Mouse (Mus musculus): ENCODE results near the gene Nosip. TPM values are rescaled to one million over a fixed set of nuclear protein-coding genes. Genes with fewer than 3 reads are reported as not detected.
"Not testable (repeated sequence)": the region's sequence is repeated elsewhere in the genome, so short reads cannot be mapped to it uniquely, and the experiment has no call there.

The Nosip gene
- total RNA-seq, 1 experiment: 94.2 TPM

- H3K27ac ChIP-seq (ENCODE audit: insufficient read depth, low read depth, low read length, poor library complexity, severe bottlenecking): no peak overlapping the region
- DNase-seq (ENCODE audit: low read depth, low spot score): no peak
- peaks cover 4 to 29% of the 10 kb centered on the region in 2 experiments; a peak in 2 of 4 replicates for H3K4me1 ChIP-seq (ENCODE audit: control insufficient read depth in 2 of 2, insufficient read depth in 2 of 2, low read length in 2 of 2, poor library complexity in 1 of 2)
- H3K9ac ChIP-seq (ENCODE audit: insufficient read depth, low read depth, low read length, poor library complexity, severe bottlenecking): peak overlapping the region; percentile 13; the same call in 1 of the 2 replicates
- no peaks in the 10 kb centered on the region for H3K36me3 ChIP-seq (ENCODE audit: control insufficient read depth, insufficient read depth, low read length, poor library complexity, severe bottlenecking)
- TF ChIP-seq CHD2 (IDR thresholded peaks at IDR 0.05; ENCODE audit: low read depth, low read length) (no peak), MAFK (IDR thresholded peaks at IDR 0.05; ENCODE audit: insufficient read depth, low read depth, low read length) (no peak), ZNF384 (IDR thresholded peaks at IDR 0.05; ENCODE audit: low read depth, low read length) (no peak), HCFC1 (IDR thresholded peaks at IDR 0.05; ENCODE audit: borderline replicate concordance, insufficient read depth, low read length) (no peak), ZC3H11A (IDR thresholded peaks at IDR 0.05; ENCODE audit: borderline replicate concordance, low read depth, low read length) (no peak)
- H3K4me3 ChIP-seq (ENCODE audit: insufficient read depth in 1 of 2, low read depth in 1 of 2, low read length in 2 of 2, poor library complexity in 1 of 2, severe bottlenecking in 1 of 2): no peak overlapping the region
- no peaks in the 10 kb centered on the region for H3K9me3 ChIP-seq (ENCODE audit: control insufficient read depth, insufficient read depth, low read depth, low read length)
- in situ Hi-C loops (cut with MboI; ENCODE audit: low sequenced_read_pairs in 2 of 2, unreplicated experiment in 2 of 2): no loop called here
Measured at GRCm38 (mm10) chr7:45092828-45093515, 30.7 kb downstream of the Nosip start.

- H3K9ac ChIP-seq (ENCODE audit: insufficient read depth, low read depth, low read length, poor library complexity, severe bottlenecking): peak overlapping the region; percentile 13; the same call in 1 of the 2 replicates
- H3K4me1 ChIP-seq (ENCODE audit: control insufficient read depth in 2 of 2, insufficient read depth in 2 of 2, low read length in 2 of 2, poor library complexity in 1 of 2): peaks cover 4 to 27% of the 10 kb centered on the region in 2 experiments; a peak in 2 of 4 replicates
- no peak for DNase-seq (ENCODE audit: low read depth, low spot score)
- no peak overlapping the region; a peak in 1 of 4 replicates for H3K4me3 ChIP-seq (ENCODE audit: insufficient read depth in 1 of 2, low read depth in 1 of 2, low read length in 2 of 2, poor library complexity in 1 of 2, severe bottlenecking in 1 of 2)
- no peak overlapping the region for H3K27ac ChIP-seq (ENCODE audit: insufficient read depth, low read depth, low read length, poor library complexity, severe bottlenecking)
- no peaks in the 10 kb centered on the region for H3K36me3 ChIP-seq (ENCODE audit: control insufficient read depth, insufficient read depth, low read length, poor library complexity, severe bottlenecking)
- TF ChIP-seq CHD2 (IDR thresholded peaks at IDR 0.05; ENCODE audit: low read depth, low read length) (no peak), MAFK (IDR thresholded peaks at IDR 0.05; ENCODE audit: insufficient read depth, low read depth, low read length) (no peak), HCFC1 (IDR thresholded peaks at IDR 0.05; ENCODE audit: borderline replicate concordance, insufficient read depth, low read length) (no peak), ZNF384 (IDR thresholded peaks at IDR 0.05; ENCODE audit: low read depth, low read length) (no peak), ZC3H11A (IDR thresholded peaks at IDR 0.05; ENCODE audit: borderline replicate concordance, low read depth, low read length) (no peak)
- in situ Hi-C loops (cut with MboI; ENCODE audit: low sequenced_read_pairs in 2 of 2, unreplicated experiment in 2 of 2): no loop called here
- H3K9me3 ChIP-seq (ENCODE audit: control insufficient read depth, insufficient read depth, low read depth, low read length): no peaks in the 10 kb centered on the region
Measured at GRCm38 (mm10) chr7:45093516-45093905, 31.3 kb downstream of the Nosip start.

GRCm38 (mm10) chr7:45094121-45094520 is 31.9 kb downstream of the Nosip start:
- Histone ChIP-seq H3K4me1 (ENCODE audit: control insufficient read depth in 2 of 2, insufficient read depth in 2 of 2, low read length in 2 of 2, poor library complexity in 1 of 2) (peaks cover 4 to 29% of the 10 kb centered on the region in 2 experiments; a peak in 2 of 4 replicates), H3K4me3 (ENCODE audit: insufficient read depth in 1 of 2, low read depth in 1 of 2, low read length in 2 of 2, poor library complexity in 1 of 2, severe bottlenecking in 1 of 2) (no peak overlapping the region; a peak in 1 of 4 replicates), H3K27ac (ENCODE audit: insufficient read depth, low read depth, low read length, poor library complexity, severe bottlenecking) (no peak overlapping the region), H3K9ac (ENCODE audit: insufficient read depth, low read depth, low read length, poor library complexity, severe bottlenecking) (no peak overlapping the region), H3K9me3 (ENCODE audit: control insufficient read depth, insufficient read depth, low read depth, low read length) (no peaks in the 10 kb centered on the region), H3K36me3 (ENCODE audit: control insufficient read depth, insufficient read depth, low read length, poor library complexity, severe bottlenecking) (no peaks in the 10 kb centered on the region)
- TF ChIP-seq ZC3H11A (IDR thresholded peaks at IDR 0.05; ENCODE audit: borderline replicate concordance, low read depth, low read length) (no peak), ZNF384 (IDR thresholded peaks at IDR 0.05; ENCODE audit: low read depth, low read length) (no peak), MAFK (IDR thresholded peaks at IDR 0.05; ENCODE audit: insufficient read depth, low read depth, low read length) (no peak), HCFC1 (IDR thresholded peaks at IDR 0.05; ENCODE audit: borderline replicate concordance, insufficient read depth, low read length) (no peak), CHD2 (IDR thresholded peaks at IDR 0.05; ENCODE audit: low read depth, low read length) (no peak)
- no peak for DNase-seq (ENCODE audit: low read depth, low spot score)
- in situ Hi-C loops (cut with MboI; ENCODE audit: low sequenced_read_pairs in 2 of 2, unreplicated experiment in 2 of 2): no loop called here

- Histone ChIP-seq H3K27ac (ENCODE audit: insufficient read depth, low read depth, low read length, poor library complexity, severe bottlenecking) (no peak overlapping the region), H3K4me1 (ENCODE audit: control insufficient read depth in 2 of 2, insufficient read depth in 2 of 2, low read length in 2 of 2, poor library complexity in 1 of 2) (peaks cover 4 to 29% of the 10 kb centered on the region in 2 experiments; a peak in 2 of 4 replicates), H3K9ac (ENCODE audit: insufficient read depth, low read depth, low read length, poor library complexity, severe bottlenecking) (no peak overlapping the region), H3K9me3 (ENCODE audit: control insufficient read depth, insufficient read depth, low read depth, low read length) (no peaks in the 10 kb centered on the region), H3K36me3 (ENCODE audit: control insufficient read depth, insufficient read depth, low read length, poor library complexity, severe bottlenecking) (no peaks in the 10 kb centered on the region), H3K4me3 (ENCODE audit: insufficient read depth in 1 of 2, low read depth in 1 of 2, low read length in 2 of 2, poor library complexity in 1 of 2, severe bottlenecking in 1 of 2) (no peak overlapping the region)
- no peak for DNase-seq (ENCODE audit: low read depth, low spot score)
- TF ChIP-seq MAFK (IDR thresholded peaks at IDR 0.05; ENCODE audit: insufficient read depth, low read depth, low read length) (no peak), ZC3H11A (IDR thresholded peaks at IDR 0.05; ENCODE audit: borderline replicate concordance, low read depth, low read length) (no peak), HCFC1 (IDR thresholded peaks at IDR 0.05; ENCODE audit: borderline replicate concordance, insufficient read depth, low read length) (no peak), ZNF384 (IDR thresholded peaks at IDR 0.05; ENCODE audit: low read depth, low read length) (no peak)
- in situ Hi-C loops (cut with MboI; ENCODE audit: low sequenced_read_pairs in 2 of 2, unreplicated experiment in 2 of 2): no loop called here
Measured at GRCm38 (mm10) chr7:45095367-45095766, 33.1 kb downstream of the Nosip start.

- in situ Hi-C loops (cut with MboI; ENCODE audit: low sequenced_read_pairs in 2 of 2, unreplicated experiment in 2 of 2); DNase-seq (ENCODE audit: low read depth, low spot score); H3K9me3 ChIP-seq (ENCODE audit: control insufficient read depth, insufficient read depth, low read depth, low read length); H3K36me3 ChIP-seq (ENCODE audit: control insufficient read depth, insufficient read depth, low read length, poor library complexity, severe bottlenecking); H3K4me3 ChIP-seq (ENCODE audit: insufficient read depth in 1 of 2, low read depth in 1 of 2, low read length in 2 of 2, poor library complexity in 1 of 2, severe bottlenecking in 1 of 2); H3K27ac ChIP-seq (ENCODE audit: insufficient read depth, low read depth, low read length, poor library complexity, severe bottlenecking); H3K9ac ChIP-seq (ENCODE audit: insufficient read depth, low read depth, low read length, poor library complexity, severe bottlenecking): not testable (repeated sequence)
- H3K4me1 ChIP-seq (ENCODE audit: control insufficient read depth in 2 of 2, insufficient read depth in 2 of 2, low read length in 2 of 2, poor library complexity in 1 of 2): peaks cover 4 to 27% of the 10 kb centered on the region in 2 experiments; a peak in 2 of 4 replicates
Measured at GRCm38 (mm10) chr7:45095965-45096364, 33.7 kb downstream of the Nosip start.

Data from ES-E14 (cell line).